8 mouse cellular contexts compared by ENCODE assay signal in the genomic region with DNA sequence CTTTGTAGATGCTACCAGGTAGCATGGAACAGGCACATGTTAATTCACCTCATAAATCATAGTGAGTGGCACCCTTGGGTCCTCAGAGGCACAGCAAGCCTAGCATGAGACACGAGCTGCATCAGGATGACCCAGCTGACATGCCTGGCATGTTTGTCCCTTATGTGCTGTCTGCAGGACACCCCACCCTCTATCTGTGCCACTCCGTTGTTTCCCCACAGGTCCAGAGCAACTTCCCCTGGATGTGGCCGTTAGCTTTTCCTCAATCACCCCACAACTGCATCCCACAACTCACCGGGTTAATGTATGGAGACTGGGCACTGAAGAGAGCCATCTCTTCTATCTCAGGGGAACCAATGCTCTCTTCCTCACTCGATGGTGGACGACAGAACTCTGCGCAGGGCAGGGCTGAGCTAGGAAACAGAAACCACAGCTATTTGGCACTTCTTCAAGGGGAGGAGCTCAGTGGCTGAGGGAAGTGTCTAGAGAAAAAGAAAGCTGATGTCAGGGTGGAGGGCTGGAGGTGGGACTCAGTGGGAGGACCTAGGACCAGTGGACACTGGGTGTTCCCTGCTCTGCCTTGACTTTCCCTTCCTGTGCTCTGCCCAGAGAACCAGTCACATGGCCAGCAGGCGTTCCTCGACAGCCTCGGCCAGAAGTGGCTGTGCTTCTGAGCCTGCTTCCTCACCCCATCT. TPM values are rescaled to one million over a fixed set of nuclear protein-coding genes. Genes with fewer than 3 reads are reported as not detected.
A peak's percentile ranks its signal among the peaks of the same experiment; 100 is the strongest.
DNase-seq lines count a peak whose midpoint lies in the region; ATAC-seq and TF ChIP-seq lines count a peak whose summit lies in the region.

Gene Lgals9 (minus strand): TSS at position 464 of the 695 bp plus-strand sequence.

- 21% methylated on average over 10 of the region's 10 CpGs for WGBS in intestine, postnatal 0 days
- 32% methylated on average over 10 of the region's 10 CpGs for WGBS in lung, embryonic 16.5 days
- 84% methylated on average over 10 of the region's 10 CpGs for WGBS in forebrain, embryonic 12.5 days

- H3K27me3 ChIP-seq in intestine, postnatal 0 days (replicated peaks; ENCODE audit: control insufficient read depth, insufficient read depth, low read length): no peaks in the 10 kb centered on the region
- H3K27me3 ChIP-seq in lung, embryonic 16.5 days (ENCODE audit: control insufficient read depth, insufficient read depth, low read depth, low read length): no peaks in the 10 kb centered on the region
- no peaks in the 10 kb centered on the region for H3K27me3 ChIP-seq in forebrain, embryonic 12.5 days

- H3K9ac ChIP-seq in intestine, postnatal 0 days (ENCODE audit: low read depth, low read length): peak within 1 kb of the TSS; percentile 64
- H3K9ac ChIP-seq in lung, embryonic 16.5 days (ENCODE audit: low read length): peak within 1 kb of the TSS; percentile 52
- H3K9ac ChIP-seq in forebrain, embryonic 12.5 days: no peak within 1 kb of the TSS

- H3K27ac ChIP-seq in intestine, postnatal 0 days (ENCODE audit: low read depth, low read length): peak within 1 kb of the TSS; percentile 89
- 0 out of 2 replicates have a peak within 1 kb of the TSS, but pooled peaks have one; percentile 24 for H3K27ac ChIP-seq in lung, embryonic 16.5 days (ENCODE audit: low read length)
- no peak within 1 kb of the TSS for H3K27ac ChIP-seq in forebrain, embryonic 12.5 days

- peak; percentile 9 to 28 for DNase-seq in frontal cortex, adult 2 months (ENCODE audit: extremely low spot score in 1 of 2, low spot score in 1 of 2)
- DNase-seq in frontal cortex, postnatal 14 days (ENCODE audit: low spot score in 2 of 2): no peak
- DNase-seq in adrenal gland, adult (ENCODE audit: inconsistent age in 2 of 2, low spot score in 1 of 2): peak; percentile 73 to 87
- DNase-seq in gastrocnemius, postnatal 25 days: peak; percentile 80
- peak; percentile 75 to 83 for DNase-seq in spleen, postnatal 4 days (ENCODE audit: low spot score in 2 of 2)

- ATAC-seq in intestine, postnatal 0 days: peak; percentile 78
- ATAC-seq in lung, embryonic 16.5 days (ENCODE audit: low read depth): peak; percentile 95
- no peak for ATAC-seq in forebrain, embryonic 12.5 days (ENCODE audit: low FRiP score)

- H3K4me2 ChIP-seq in intestine, postnatal 0 days (replicated peaks; ENCODE audit: low read depth): peak within 1 kb of the TSS; percentile 74
- peak within 1 kb of the TSS; percentile 40 for H3K4me2 ChIP-seq in lung, embryonic 16.5 days (ENCODE audit: low read depth, low read length)
- H3K4me2 ChIP-seq in forebrain, embryonic 12.5 days: no peak within 1 kb of the TSS

- H3K4me1 ChIP-seq in intestine, postnatal 0 days (replicated peaks; ENCODE audit: control insufficient read depth, insufficient read depth, low read length): 0 out of 2 replicates have a peak, but pooled peaks cover 13% of the 10 kb centered on the region
- peaks cover 5% of the 10 kb centered on the region; the same call in 1 of the 2 replicates for H3K4me1 ChIP-seq in lung, embryonic 16.5 days (replicated peaks; ENCODE audit: control insufficient read depth, insufficient read depth, low read length)
- H3K4me1 ChIP-seq in forebrain, embryonic 12.5 days: no peaks in the 10 kb centered on the region

- H3K4me3 ChIP-seq in intestine, postnatal 0 days (ENCODE audit: low read depth, low read length): peak within 1 kb of the TSS; percentile 63
- H3K4me3 ChIP-seq in lung, embryonic 16.5 days (ENCODE audit: low read length): peak within 1 kb of the TSS; percentile 36
- no peak within 1 kb of the TSS for H3K4me3 ChIP-seq in forebrain, embryonic 12.5 days (replicated peaks)

- H3K9me3 ChIP-seq in intestine, postnatal 0 days (ENCODE audit: control insufficient read depth): no peaks in the 10 kb centered on the region
- H3K9me3 ChIP-seq in lung, embryonic 16.5 days (ENCODE audit: control insufficient read depth, low read length): no peaks in the 10 kb centered on the region; the same call in 1 of the 2 replicates
- H3K9me3 ChIP-seq in forebrain, embryonic 12.5 days: no peaks in the 10 kb centered on the region

- TF ChIP-seq CTCF in intestine, postnatal 0 days (IDR thresholded peaks at IDR 0.05; ENCODE audit: low read depth): peak; percentile 14; the same call in 1 of the 2 replicates

- no peaks in the 10 kb centered on the region for H3K36me3 ChIP-seq in intestine, postnatal 0 days (ENCODE audit: control insufficient read depth, insufficient read depth)
- no peaks in the 10 kb centered on the region for H3K36me3 ChIP-seq in lung, embryonic 16.5 days (ENCODE audit: control insufficient read depth, insufficient read depth, low read length)
- no peaks in the 10 kb centered on the region for H3K36me3 ChIP-seq in forebrain, embryonic 12.5 days (replicated peaks)

RNA-seq across cellular contexts. Expression of gene Lgals9, which starts in this region (rescaled TPM):
- polyA plus RNA-seq in frontal cortex, adult 2 months (2012; rRNA removed): 15.0 and 17.9 TPM in 2 replicates
- 1 to 10 TPM; 9.7 to 9.8 TPM for total RNA-seq in gastrocnemius, postnatal 25 days (2021)
- 526 and 586 TPM in 2 replicates for polyA plus RNA-seq in intestine, postnatal 0 days (2015; fragmentation: Nextera tagmentation; extraction: Ambion mirVana)
- polyA plus RNA-seq in lung, embryonic 16.5 days (2015; fragmentation: Nextera tagmentation; extraction: Ambion mirVana): 50.8 and 60.8 TPM in 2 replicates
- polyA plus RNA-seq in forebrain, embryonic 12.5 days (2016; fragmentation: Nextera tagmentation; extraction: Ambion mirVana): 4.8 and 5.7 TPM in 2 replicates

Comparison
In these comparisons a context has a peak if more than half of its experiments do, and no peak if none do; other contexts are left out.
1. DNase-seq: peak in frontal cortex, adult 2 months (2 of 2), adrenal gland, adult (2 of 2), gastrocnemius, postnatal 25 days (single experiment) and spleen, postnatal 4 days (2 of 2); none in frontal cortex, postnatal 14 days (0 of 2).